Mouse (Mus musculus) stomach, adult 2 months (tissue): ENCODE data around the gene Foxg1. TPM values are rescaled to one million over a fixed set of nuclear protein-coding genes. Genes with fewer than 3 reads are reported as not detected.

Experiments used
- polyA plus RNA-seq: library from polyadenylated mRNA; depleted of rRNA; stranded (reverse); fragments of >200 nt; gene quantifications from 2 replicates; pipeline ENCODE4 v1.2.3, GENCODE M21; 2012; rRNA removed

Gene Foxg1
- polyA plus RNA-seq, result 0.02 TPM in 1 of 2 replicates, not detected in the other

DNA sequence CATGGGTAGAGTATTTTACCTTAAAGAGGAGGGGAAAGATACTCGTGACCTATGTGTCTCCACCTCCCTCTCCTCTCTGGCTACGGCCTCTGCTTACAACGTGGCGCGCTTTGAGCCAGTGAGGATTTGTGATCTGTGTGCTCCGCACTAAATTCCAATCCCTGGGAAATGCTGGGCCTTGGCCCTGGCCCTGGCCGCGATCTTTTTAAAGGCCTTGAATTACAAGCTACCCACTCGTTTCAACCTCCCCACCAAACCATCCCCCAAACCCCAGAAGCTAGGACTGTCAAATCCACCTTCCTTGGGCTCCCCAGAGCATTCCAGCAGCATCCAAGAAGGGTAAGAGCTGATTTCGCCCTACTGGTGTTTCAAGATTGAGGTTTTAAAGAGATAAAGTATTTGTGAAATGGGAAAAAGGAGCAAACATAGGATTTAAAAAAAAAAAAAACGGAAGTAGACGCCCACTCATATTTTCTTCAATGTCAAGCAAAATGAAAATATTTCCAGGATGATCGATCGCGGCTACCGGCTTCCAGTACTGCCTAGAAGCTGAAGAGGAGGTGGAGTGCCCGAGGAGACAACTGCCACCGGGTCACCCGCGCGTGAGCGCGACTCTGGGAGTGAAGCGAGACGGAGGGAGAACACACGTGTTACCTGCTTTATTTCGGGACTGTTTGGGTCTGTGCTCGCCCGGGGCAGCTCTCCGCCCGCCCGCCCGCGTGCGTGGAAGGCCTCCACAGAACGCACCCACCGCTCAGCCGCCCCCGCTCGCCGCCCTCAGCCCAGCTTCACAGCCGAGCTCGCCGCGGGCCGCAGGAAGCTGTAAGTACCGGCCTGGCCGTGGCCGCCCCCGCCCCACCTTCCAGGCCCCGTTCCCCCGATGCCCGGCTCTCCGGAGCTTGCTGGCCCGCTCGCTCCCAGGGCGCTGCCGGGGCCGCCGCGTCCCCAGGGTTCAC, at the start of gene Foxg1:
TSS of gene Foxg1 (plus strand) at position 96 of the 956 bp plus-strand sequence.

DNA sequence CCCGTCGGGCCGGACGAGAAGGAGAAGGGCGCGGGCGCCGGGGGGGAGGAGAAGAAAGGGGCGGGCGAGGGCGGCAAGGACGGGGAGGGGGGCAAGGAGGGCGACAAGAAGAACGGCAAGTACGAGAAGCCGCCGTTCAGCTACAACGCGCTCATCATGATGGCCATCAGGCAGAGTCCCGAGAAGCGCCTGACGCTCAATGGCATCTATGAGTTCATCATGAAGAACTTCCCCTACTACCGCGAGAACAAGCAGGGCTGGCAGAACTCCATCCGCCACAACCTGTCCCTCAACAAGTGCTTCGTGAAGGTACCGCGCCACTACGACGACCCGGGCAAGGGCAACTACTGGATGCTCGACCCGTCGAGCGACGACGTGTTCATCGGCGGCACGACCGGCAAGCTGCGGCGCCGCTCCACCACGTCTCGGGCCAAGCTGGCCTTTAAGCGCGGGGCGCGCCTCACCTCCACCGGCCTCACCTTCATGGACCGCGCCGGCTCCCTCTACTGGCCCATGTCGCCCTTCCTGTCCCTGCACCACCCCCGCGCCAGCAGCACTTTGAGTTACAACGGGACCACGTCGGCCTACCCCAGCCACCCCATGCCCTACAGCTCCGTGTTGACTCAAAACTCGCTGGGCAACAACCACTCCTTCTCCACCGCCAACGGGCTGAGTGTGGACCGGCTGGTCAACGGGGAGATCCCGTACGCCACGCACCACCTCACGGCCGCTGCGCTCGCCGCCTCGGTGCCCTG, 2.6 kb downstream of the Foxg1 start, which contains the start of gene Gm43517:
TSS of gene Gm43517 (plus strand) at position 299 of the 755 bp plus-strand sequence.

Other genes starting within 250 kb of the Foxg1 start
- not detected in 2 replicates for gene Gm43517, start 2.5 kb downstream of the Foxg1 start, polyA plus RNA-seq